Comparison of ENCODE assay signal across 17 mouse cellular contexts in the genomic region with DNA sequence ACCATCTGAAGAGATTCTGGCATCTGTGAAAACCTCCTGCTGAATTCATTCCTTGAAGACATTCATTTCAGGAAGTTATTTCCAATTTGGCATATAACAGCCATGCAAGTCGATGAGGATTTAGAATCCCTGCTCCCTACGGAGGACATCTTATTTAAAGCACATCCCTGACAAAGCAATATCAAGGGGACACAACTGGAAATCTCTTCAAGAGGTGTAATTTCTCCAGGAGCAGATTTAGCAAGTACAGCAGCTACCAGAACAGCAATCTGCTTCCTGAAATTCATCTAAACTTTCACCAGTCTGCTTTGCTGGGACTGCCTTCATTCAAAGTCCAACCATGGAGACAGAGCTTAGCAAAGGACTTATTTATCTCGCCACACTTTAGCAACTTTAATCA.
"Had no signal": no experiment of that assay in that cellular context is flagged by ENCODE, and none has a peak within 500 bp of the region (broad histone marks: within the 10 kb centered on the region; RNA-seq: fewer than 3 reads in every experiment).

No protein-coding gene starts in this region.

- H3K36me3 ChIP-seq: lung, embryonic 15.5 days; midbrain, embryonic 12.5 days; neural tube, embryonic 12.5 days; stomach, embryonic 15.5 days had no signal

- H3K9me3 ChIP-seq: lung, embryonic 15.5 days; megakaryocyte, embryonic 14.5 days; midbrain, embryonic 12.5 days; neural tube, embryonic 12.5 days; stomach, embryonic 15.5 days had no signal

- H3K27me3 ChIP-seq: lung, embryonic 15.5 days; megakaryocyte, embryonic 14.5 days; neural tube, embryonic 12.5 days; stomach, embryonic 15.5 days had no signal

- H3K27ac ChIP-seq: lung, embryonic 15.5 days; macrophage; midbrain, embryonic 12.5 days; neural tube, embryonic 12.5 days; stomach, embryonic 15.5 days; stomach, postnatal 0 days had no signal

- H3K4me1 ChIP-seq: lung, embryonic 15.5 days; megakaryocyte, embryonic 14.5 days; midbrain, embryonic 12.5 days; neural tube, embryonic 12.5 days; stomach, embryonic 15.5 days had no signal

- H3K4me3 ChIP-seq: lung, embryonic 15.5 days; megakaryocyte, embryonic 14.5 days; midbrain, embryonic 12.5 days; neural tube, embryonic 12.5 days; stomach, embryonic 15.5 days had no signal

- H3K4me2 ChIP-seq: lung, embryonic 15.5 days; midbrain, embryonic 12.5 days; neural tube, embryonic 12.5 days; stomach, embryonic 15.5 days had no signal

- ATAC-seq: lung, postnatal 0 days; midbrain, embryonic 16.5 days had no signal

- H3K9ac ChIP-seq: lung, embryonic 15.5 days; midbrain, embryonic 12.5 days; neural tube, embryonic 12.5 days; stomach, embryonic 15.5 days had no signal

- DNase-seq: lung, adult 2 months; lung, postnatal 14 days; lung, postnatal 36 days; midbrain, embryonic 14.5 days; right cerebral cortex, postnatal 14 days; thymus, adult 18-20 months; thymus, postnatal 14 days; thymus, postnatal 36 days had no signal
